Mouse (Mus musculus): ENCODE measurements around the gene Parvg.

Gene Parvg

GRCm38 (mm10) chr15:84351915-84352844 lies 28.4 kb downstream of the Parvg start:
- DNase-seq (ENCODE audit: low read depth), result no peak

GRCm38 (mm10) chr15:84355081-84355480 lies 31.3 kb downstream of the Parvg start:
- DNase-seq (ENCODE audit: low read depth), result no peak

GRCm38 (mm10) chr15:84364746-84365145 lies 40.9 kb downstream of the Parvg start:
- no peak for DNase-seq (ENCODE audit: low read depth)

- DNase-seq (ENCODE audit: low read depth), result peak; percentile 97
Measured at GRCm38 (mm10) chr15:84365675-84366381, 42.0 kb downstream of the Parvg start.

- peak; percentile 17 for DNase-seq (ENCODE audit: low read depth)
Measured at GRCm38 (mm10) chr15:84366574-84366989, 42.8 kb downstream of the Parvg start.

GRCm38 (mm10) chr15:84367402-84367801 lies 43.6 kb downstream of the Parvg start:
- no peak for DNase-seq (ENCODE audit: low read depth)

- DNase-seq (ENCODE audit: low read depth), result no peak
Measured at GRCm38 (mm10) chr15:84372801-84373200, 49.0 kb downstream of the Parvg start.

GRCm38 (mm10) chr15:84378734-84379133 lies 54.9 kb downstream of the Parvg start:
- no peak for DNase-seq (ENCODE audit: low read depth)

GRCm38 (mm10) chr15:84380181-84380580 lies 56.4 kb downstream of the Parvg start:
- DNase-seq (ENCODE audit: low read depth), result no peak

GRCm38 (mm10) chr15:84384066-84384465 lies 60.2 kb downstream of the Parvg start:
- no peak for DNase-seq (ENCODE audit: low read depth)

GRCm38 (mm10) chr15:84385995-84386565 lies 62.3 kb downstream of the Parvg start:
- no peak for DNase-seq (ENCODE audit: low read depth)

- no peak for DNase-seq (ENCODE audit: low read depth)
Measured at GRCm38 (mm10) chr15:84388698-84389131, 64.9 kb downstream of the Parvg start.

- DNase-seq (ENCODE audit: low read depth), result no peak
Measured at GRCm38 (mm10) chr15:84392131-84392530, 68.3 kb downstream of the Parvg start.

Measured in NIH3T3 (cell line).